Mouse (Mus musculus) C2C12 (cell line): ENCODE measurements at regions not wholly inside any gene's neighbourhood (a gene's known extent, or its start where the extent isn't known, plus 50 kb on each side); places are given as distances from the start of the nearest gene placed in this dataset.

Experiments used
- H3K27me3 ChIP-seq: one replicate; pipeline ENCODE4 v1.6.1; 2011; ENCODE audit not compliant: control insufficient read depth, insufficient read depth, insufficient read length
- H3K36me3 ChIP-seq: one replicate; pipeline ENCODE4 v1.6.1; 2011; ENCODE audit not compliant: control insufficient read depth, insufficient read depth
- H3K4me3 ChIP-seq: one replicate; pipeline ENCODE4 v1.5.1; 2011; ENCODE audit warnings: mild to moderate bottlenecking, control low read depth; ENCODE audit not compliant: poor library complexity, insufficient read depth, severe bottlenecking
- H3K79me2 ChIP-seq: one replicate; pipeline ENCODE4 v1.6.1; 2011; ENCODE audit not compliant: control insufficient read depth, insufficient read depth
- H3K79me3 ChIP-seq: one replicate; pipeline ENCODE4 v1.6.1; 2011; ENCODE audit warnings: low read depth, control low read depth
- H3ac ChIP-seq: one replicate; pipeline ENCODE3; 2011; ENCODE audit warnings: low read depth; ENCODE audit not compliant: control insufficient read depth, insufficient read length
- CEBPB ChIP-seq: IDR thresholded peaks from one replicate; pipeline ENCODE4 v1.6.1; 2011; ENCODE audit warnings: low read depth, mild to moderate bottlenecking, control low read depth, moderate library complexity
- CTCF ChIP-seq: IDR thresholded peaks from one replicate; pipeline ENCODE4 v1.5.1; 2011; ENCODE audit not compliant: control insufficient read depth, insufficient read depth, insufficient read length
- FOSL1 ChIP-seq: IDR thresholded peaks from one replicate; pipeline ENCODE4 v1.8.0; 2011; ENCODE audit warnings: mild to moderate bottlenecking, low read length; ENCODE audit not compliant: poor library complexity, insufficient read depth, severe bottlenecking
- MAX ChIP-seq: IDR thresholded peaks from one replicate; pipeline ENCODE4 v1.6.1; 2011; ENCODE audit warnings: mild to moderate bottlenecking, control low read depth
- MYOD1 ChIP-seq: IDR thresholded peaks from one replicate; pipeline ENCODE4 v1.6.1; 2011; ENCODE audit warnings: low read depth; ENCODE audit not compliant: control insufficient read depth, insufficient read length
- MYOG ChIP-seq: IDR thresholded peaks from one replicate; pipeline ENCODE4 v1.6.1; 2011; ENCODE audit not compliant: control insufficient read depth, insufficient read length; ENCODE audit errors: extremely low read depth
- USF1 ChIP-seq: IDR thresholded peaks from one replicate; pipeline ENCODE4 v1.6.1; 2011; ENCODE audit warnings: low read depth, mild to moderate bottlenecking, control low read depth, moderate library complexity

GRCm38 (mm10) chr9:93186638-93187037 is 644.6 kb downstream of the Plod2 start:
- Histone ChIP-seq H3K79me2 (no peaks in the 10 kb centered on the region), H3ac (no peak overlapping the region), H3K27me3 (no peaks in the 10 kb centered on the region), H3K79me3 (no peaks in the 10 kb centered on the region), H3K4me3 (no peak overlapping the region), H3K36me3 (no peaks in the 10 kb centered on the region)
- TF ChIP-seq MAX: no peak
- TF ChIP-seq CEBPB: no peak
- TF ChIP-seq FOSL1: no peak
- no peak for TF ChIP-seq CTCF
- TF ChIP-seq MYOD1: no peak
- no peak for TF ChIP-seq USF1
- no peak for TF ChIP-seq MYOG

GRCm38 (mm10) chr9:93232562-93232961 is 690.5 kb downstream of the Plod2 start:
- Histone ChIP-seq H3K36me3 (no peaks in the 10 kb centered on the region), H3K79me3 (no peaks in the 10 kb centered on the region), H3K4me3 (no peak overlapping the region), H3K79me2 (no peaks in the 10 kb centered on the region), H3K27me3 (no peaks in the 10 kb centered on the region), H3ac (no peak overlapping the region)
- TF ChIP-seq MYOG: no peak
- TF ChIP-seq FOSL1: no peak
- no peak for TF ChIP-seq CTCF
- no peak for TF ChIP-seq MYOD1
- TF ChIP-seq CEBPB: no peak
- TF ChIP-seq USF1: no peak
- no peak for TF ChIP-seq MAX

GRCm38 (mm10) chr9:93252146-93252545 is 710.1 kb downstream of the Plod2 start:
- Histone ChIP-seq H3K27me3 (no peaks in the 10 kb centered on the region), H3K36me3 (no peaks in the 10 kb centered on the region), H3K79me2 (no peaks in the 10 kb centered on the region), H3ac (no peak overlapping the region), H3K79me3 (no peaks in the 10 kb centered on the region), H3K4me3 (no peak overlapping the region)
- TF ChIP-seq MAX (no peak), MYOD1 (no peak), CTCF (no peak)

- H3K79me3 ChIP-seq: no peaks in the 10 kb centered on the region
These were observed 755.3 kb downstream of the Plod2 start for GRCm38 (mm10) chr9:93297332-93297731.

GRCm38 (mm10) chr9:93306753-93307152 is 764.7 kb downstream of the Plod2 start:
- TF ChIP-seq MAX (no peak), CEBPB (no peak), MYOD1 (no peak), FOSL1 (no peak), USF1 (no peak), MYOG (no peak), CTCF (no peak)
- H3K4me3 ChIP-seq: no peak overlapping the region
- H3K79me3 ChIP-seq: no peaks in the 10 kb centered on the region
- no peaks in the 10 kb centered on the region for H3K36me3 ChIP-seq
- H3K27me3 ChIP-seq: no peaks in the 10 kb centered on the region
- no peaks in the 10 kb centered on the region for H3K79me2 ChIP-seq
- H3ac ChIP-seq: no peak overlapping the region

More at GRCm38 (mm10) chr9:93297332-93297731, 755.3 kb downstream of the Plod2 start:
- no peaks in the 10 kb centered on the region for H3K36me3 ChIP-seq
- H3ac ChIP-seq: no peak overlapping the region
- TF ChIP-seq USF1: no peak
- no peak for TF ChIP-seq MYOD1
- no peak for TF ChIP-seq CEBPB
- no peaks in the 10 kb centered on the region for H3K79me2 ChIP-seq
- no peaks in the 10 kb centered on the region for H3K27me3 ChIP-seq
- H3K4me3 ChIP-seq: no peak overlapping the region

GRCm38 (mm10) chr9:93328997-93329682 is 787.1 kb downstream of the Plod2 start:
- Histone ChIP-seq H3K36me3 (no peaks in the 10 kb centered on the region), H3K27me3 (no peaks in the 10 kb centered on the region), H3K79me2 (no peaks in the 10 kb centered on the region), H3K4me3 (no peak overlapping the region), H3ac (no peak overlapping the region), H3K79me3 (no peaks in the 10 kb centered on the region)
- no peak for TF ChIP-seq CEBPB
- TF ChIP-seq MAX: no peak
- TF ChIP-seq MYOG: no peak
- no peak for TF ChIP-seq FOSL1
- TF ChIP-seq CTCF: no peak
- TF ChIP-seq USF1: no peak
- TF ChIP-seq MYOD1: no peak
